Mouse (Mus musculus) lung, adult 10 weeks (tissue): ENCODE measurements around the gene Zfp574. TPM values are rescaled to one million over a fixed set of nuclear protein-coding genes. Genes with fewer than 3 reads are reported as not detected.

ENCODE experiments used
- polyA plus RNA-seq: library from polyadenylated mRNA; stranded (reverse); fragments of 350-450 nt; fragmentation: Illumina TruSeq; extraction: RNeasy Lipid Tissue Mini Kit (QIAGEN cat#74804); gene quantifications from one replicate; pipeline ENCODE4 v1.2.3, GENCODE M21; 2014; ENCODE audit warnings: low read depth, low replicate concordance; ENCODE audit not compliant: insufficient read depth

The Zfp574 gene
- 8.7 TPM for polyA plus RNA-seq

GRCm38 (mm10) chr7:25071979-25072715 lies at the start of gene Zfp574, which contains the start of gene Grik5:
Gene Zfp574 (plus strand): TSS chr7:25072567.
Gene Grik5 (minus strand): TSS chr7:25072346.

Other genes with a start within 250 kb of the Zfp574 start
- 10.3 TPM for gene Gm9844, start 210.4 kb upstream of the Zfp574 start, polyA plus RNA-seq
- gene Lypd4, start 202.6 kb upstream of the Zfp574 start, polyA plus RNA-seq: not detected
- gene Dmrtc2, start 202.5 kb upstream of the Zfp574 start, polyA plus RNA-seq: not detected
- gene Rps19, start 188.2 kb upstream of the Zfp574 start, polyA plus RNA-seq: 2,096 TPM
- gene Cd79a, start 175.2 kb upstream of the Zfp574 start, polyA plus RNA-seq: 88.3 TPM
- 98.1 TPM for gene Arhgef1, start 169.7 kb upstream of the Zfp574 start, polyA plus RNA-seq
- not detected for gene Gm4881, start 128.1 kb upstream of the Zfp574 start, polyA plus RNA-seq
- gene Rabac1, start 99.8 kb upstream of the Zfp574 start, polyA plus RNA-seq: 441 TPM
- 1.9 TPM for gene Atp1a3, start 66.6 kb upstream of the Zfp574 start, polyA plus RNA-seq
- gene Grik5, start 221 bp upstream of the Zfp574 start, polyA plus RNA-seq: 4.9 TPM
- 1.9 TPM for gene Pou2f2, start 107.2 kb downstream of the Zfp574 start, polyA plus RNA-seq
- 16.3 TPM for gene Dedd2, start 148.0 kb downstream of the Zfp574 start, polyA plus RNA-seq
- gene Zfp526, start 148.9 kb downstream of the Zfp574 start, polyA plus RNA-seq: 2.4 TPM
- 41.0 TPM for gene Gsk3a, start 165.3 kb downstream of the Zfp574 start, polyA plus RNA-seq
- gene Erf, start 178.2 kb downstream of the Zfp574 start, polyA plus RNA-seq: 10.8 TPM
- 42.0 TPM for gene Cic, start 195.1 kb downstream of the Zfp574 start, polyA plus RNA-seq
- 31.8 TPM for gene Pafah1b3, start 225.4 kb downstream of the Zfp574 start, polyA plus RNA-seq
- gene Prr19, start 228.8 kb downstream of the Zfp574 start, polyA plus RNA-seq: not detected
- gene Tmem145, start 233.5 kb downstream of the Zfp574 start, polyA plus RNA-seq: not detected
- gene Megf8, start 244.6 kb downstream of the Zfp574 start, polyA plus RNA-seq: 11.5 TPM